Mouse (Mus musculus) midbrain, embryonic 13.5 days (tissue): ENCODE measurements around the gene Alk. TPM values are rescaled to one million over a fixed set of nuclear protein-coding genes. Genes with fewer than 3 reads are reported as not detected.

Experiments used
- ATAC-seq: fragments of 200-750 bp; cut with Nextera tagmentation; 2 replicates; pipeline ENCODE4 v1.8.0; 2017; ENCODE audit warnings: mild to moderate bottlenecking, moderate TSS enrichment, moderate library complexity
- H3K27ac ChIP-seq: fragments of 300-500 bp; sonication (generic); 2 replicates; pipeline ENCODE4 v1.5.1; 2015; ENCODE audit warnings: inconsistent platforms, mild to moderate bottlenecking, moderate library complexity
- H3K27me3 ChIP-seq: fragments of 300-500 bp; sonication (generic); 2 replicates; pipeline ENCODE4 v1.6.1; 2015; ENCODE audit warnings: mild to moderate bottlenecking, inconsistent platforms
- H3K36me3 ChIP-seq: fragments of 300-500 bp; sonication (generic); 2 replicates; pipeline ENCODE4 v1.6.1; 2015; ENCODE audit warnings: mild to moderate bottlenecking, inconsistent platforms
- H3K4me1 ChIP-seq: fragments of 300-500 bp; sonication (generic); replicated peaks from 2 replicates; pipeline ENCODE4 v1.6.1; 2015; ENCODE audit warnings: inconsistent platforms
- H3K4me2 ChIP-seq: fragments of 300-500 bp; sonication (generic); replicated peaks from 2 replicates; pipeline ENCODE4 v1.6.1; 2015; ENCODE audit warnings: moderate library complexity, mild to moderate bottlenecking, inconsistent platforms
- H3K4me3 ChIP-seq: fragments of 300-500 bp; sonication (generic); replicated peaks from 2 replicates; pipeline ENCODE4 v1.5.1; 2015; ENCODE audit warnings: mild to moderate bottlenecking, inconsistent platforms
- H3K9ac ChIP-seq: fragments of 300-500 bp; sonication (generic); replicated peaks from 2 replicates; pipeline ENCODE4 v1.6.1; 2015; ENCODE audit warnings: mild to moderate bottlenecking, inconsistent platforms
- H3K9me3 ChIP-seq: fragments of 300-500 bp; sonication (generic); 2 replicates; pipeline ENCODE4 v1.6.1; 2016; ENCODE audit warnings: mild to moderate bottlenecking, inconsistent platforms
- WGBS: fragments of 180-500 bp; shearing (Covaris S2); methylation state at CpG from one replicate; pipeline ENCODE4 v1.1.7; 2015; 5-methylcytosine and 5-hydroxymethylcytosine counted together
- polyA plus RNA-seq: library from polyadenylated mRNA; unstranded; fragments of >200 nt; fragmentation: Nextera tagmentation; extraction: Ambion mirVana; gene quantifications from 2 replicates; pipeline ENCODE4 v1.2.1, GENCODE M21; 2015

The Alk gene
- polyA plus RNA-seq, result 2.7 and 2.9 TPM in 2 replicates

- under 1% methylated on average over 31 of the region's 32 CpGs for WGBS
- peak within 1 kb of the TSS; percentile 62 for H3K9ac ChIP-seq
Measured at GRCm38 (mm10) chr17:72604610-72604980, at the start of gene Alk. Alk (minus strand) TSS chr17:72604627.

GRCm38 (mm10) chr17:72652801-72653200, 48.4 kb upstream of the Alk start:
- 79% methylated on average over 1 of the region's 1 CpGs for WGBS
- no peak for ATAC-seq

More at GRCm38 (mm10) chr17:72604610-72604980, at the start of gene Alk:
- H3K27me3 ChIP-seq, result peaks cover 41% of the 10 kb centered on the region
- peak within 1 kb of the TSS; percentile 59 for H3K4me3 ChIP-seq
- H3K9me3 ChIP-seq, result no peaks in the 10 kb centered on the region
- ATAC-seq, result peak; percentile 95
- peaks cover 25% of the 10 kb centered on the region for H3K4me1 ChIP-seq
- H3K4me2 ChIP-seq, result peak within 1 kb of the TSS; percentile 96
- no peak within 1 kb of the TSS for H3K27ac ChIP-seq
- no peaks in the 10 kb centered on the region for H3K36me3 ChIP-seq

GRCm38 (mm10) chr17:72648607-72649217, 44.3 kb upstream of the Alk start:
- no peak overlapping the region for H3K27ac ChIP-seq
- H3K4me1 ChIP-seq, result no peaks in the 10 kb centered on the region
- WGBS, result 87% methylated on average over 6 of the region's 6 CpGs
- no peak overlapping the region for H3K4me2 ChIP-seq
- H3K9ac ChIP-seq, result no peak overlapping the region
- no peak overlapping the region for H3K4me3 ChIP-seq
- no peak for ATAC-seq
- no peaks in the 10 kb centered on the region for H3K9me3 ChIP-seq
- no peaks in the 10 kb centered on the region for H3K27me3 ChIP-seq
- no peaks in the 10 kb centered on the region for H3K36me3 ChIP-seq

More at GRCm38 (mm10) chr17:72652801-72653200, 48.4 kb upstream of the Alk start:
- no peak overlapping the region for H3K9ac ChIP-seq
- no peaks in the 10 kb centered on the region for H3K9me3 ChIP-seq
- H3K27ac ChIP-seq, result no peak overlapping the region
- H3K4me2 ChIP-seq, result no peak overlapping the region
- no peaks in the 10 kb centered on the region for H3K27me3 ChIP-seq
- H3K4me3 ChIP-seq, result no peak overlapping the region
- H3K4me1 ChIP-seq, result peaks cover 5% of the 10 kb centered on the region
- H3K36me3 ChIP-seq, result no peaks in the 10 kb centered on the region

- no peak overlapping the region for H3K27ac ChIP-seq
- no peak overlapping the region for H3K9ac ChIP-seq
- no peaks in the 10 kb centered on the region for H3K4me1 ChIP-seq
- H3K36me3 ChIP-seq, result no peaks in the 10 kb centered on the region
- WGBS, result 91% methylated on average over 5 of the region's 5 CpGs
- no peak for ATAC-seq
- no peak overlapping the region for H3K4me3 ChIP-seq
- no peaks in the 10 kb centered on the region for H3K27me3 ChIP-seq
- H3K4me2 ChIP-seq, result no peak overlapping the region
- no peaks in the 10 kb centered on the region for H3K9me3 ChIP-seq
Measured at GRCm38 (mm10) chr17:72646167-72646566, 41.7 kb upstream of the Alk start.

GRCm38 (mm10) chr17:72640095-72640494, 35.7 kb upstream of the Alk start:
- no peak overlapping the region for H3K27ac ChIP-seq
- no peaks in the 10 kb centered on the region; the same call in 1 of the 2 replicates for H3K4me1 ChIP-seq
- H3K9ac ChIP-seq, result no peak overlapping the region
- no peaks in the 10 kb centered on the region for H3K27me3 ChIP-seq
- ATAC-seq, result no peak
- H3K9me3 ChIP-seq, result no peaks in the 10 kb centered on the region
- 59% methylated on average over 4 of the region's 4 CpGs for WGBS
- no peak overlapping the region for H3K4me2 ChIP-seq
- H3K36me3 ChIP-seq, result no peaks in the 10 kb centered on the region
- H3K4me3 ChIP-seq, result no peak overlapping the region

GRCm38 (mm10) chr17:72639400-72639799, 35.0 kb upstream of the Alk start:
- no peaks in the 10 kb centered on the region for H3K9me3 ChIP-seq
- no peaks in the 10 kb centered on the region for H3K36me3 ChIP-seq
- WGBS, result 78% methylated on average over 7 of the region's 7 CpGs
- H3K27ac ChIP-seq, result no peak overlapping the region
- no peak overlapping the region for H3K4me2 ChIP-seq
- ATAC-seq, result no peak
- no peaks in the 10 kb centered on the region for H3K27me3 ChIP-seq
- no peak overlapping the region for H3K4me3 ChIP-seq
- H3K4me1 ChIP-seq, result no peaks in the 10 kb centered on the region; the same call in 1 of the 2 replicates
- H3K9ac ChIP-seq, result no peak overlapping the region

GRCm38 (mm10) chr17:72606251-72606650, 1.8 kb upstream of the Alk start:
- Histone ChIP-seq H3K27me3 (peaks cover 33% of the 10 kb centered on the region), H3K9ac (no peak overlapping the region), H3K4me2 (no peak overlapping the region), H3K4me3 (no peak overlapping the region), H3K9me3 (no peaks in the 10 kb centered on the region), H3K27ac (no peak overlapping the region), H3K4me1 (peaks cover 25% of the 10 kb centered on the region), H3K36me3 (no peaks in the 10 kb centered on the region)
- 6% methylated on average over 4 of the region's 4 CpGs for WGBS
- no peak for ATAC-seq

- ATAC-seq, result peak; percentile 79
- H3K4me3 ChIP-seq, result peak overlapping the region; percentile 59
- no peaks in the 10 kb centered on the region for H3K9me3 ChIP-seq
- peaks cover 25% of the 10 kb centered on the region for H3K4me1 ChIP-seq
- no peak overlapping the region for H3K27ac ChIP-seq
- H3K27me3 ChIP-seq, result peaks cover 41% of the 10 kb centered on the region
- H3K36me3 ChIP-seq, result no peaks in the 10 kb centered on the region
- H3K9ac ChIP-seq, result peak overlapping the region; percentile 62
- 2% methylated on average over 51 of the region's 51 CpGs for WGBS
- H3K4me2 ChIP-seq, result peak overlapping the region; percentile 96
Measured at GRCm38 (mm10) chr17:72603886-72604609, 379 bp downstream of the Alk start.

- Histone ChIP-seq H3K9me3 (no peaks in the 10 kb centered on the region), H3K27me3 (peaks cover 41% of the 10 kb centered on the region), H3K36me3 (no peaks in the 10 kb centered on the region), H3K4me2 (peak overlapping the region; percentile 96), H3K4me3 (peak overlapping the region; percentile 59), H3K4me1 (peaks cover 25% of the 10 kb centered on the region), H3K27ac (no peak overlapping the region), H3K9ac (peak overlapping the region; percentile 62)
- WGBS, result 1% methylated on average over 40 of the region's 40 CpGs
- ATAC-seq, result peak; percentile 55
Measured at GRCm38 (mm10) chr17:72603118-72603885, 1.1 kb downstream of the Alk start.

GRCm38 (mm10) chr17:72600806-72601205, 3.6 kb downstream of the Alk start:
- Histone ChIP-seq H3K9ac (no peak overlapping the region), H3K27ac (no peak overlapping the region), H3K4me3 (no peak overlapping the region), H3K9me3 (no peaks in the 10 kb centered on the region), H3K4me1 (peaks cover 25% of the 10 kb centered on the region), H3K27me3 (peaks cover 41% of the 10 kb centered on the region), H3K4me2 (0 out of 2 replicates have a peak overlapping the region, but pooled peaks have one; percentile 7), H3K36me3 (no peaks in the 10 kb centered on the region)
- no peak for ATAC-seq
- 88% methylated on average over 5 of the region's 5 CpGs for WGBS

GRCm38 (mm10) chr17:72587671-72588070, 16.8 kb downstream of the Alk start:
- Histone ChIP-seq H3K9ac (no peak overlapping the region), H3K9me3 (no peaks in the 10 kb centered on the region), H3K4me2 (no peak overlapping the region), H3K27me3 (no peaks in the 10 kb centered on the region), H3K4me1 (no peaks in the 10 kb centered on the region), H3K4me3 (no peak overlapping the region), H3K36me3 (no peaks in the 10 kb centered on the region), H3K27ac (no peak overlapping the region)
- ATAC-seq, result no peak
- WGBS, result 89% methylated on average over 3 of the region's 3 CpGs

GRCm38 (mm10) chr17:72580142-72580541, 24.3 kb downstream of the Alk start:
- ATAC-seq, result no peak
- Histone ChIP-seq H3K27ac (no peak overlapping the region), H3K9me3 (no peaks in the 10 kb centered on the region), H3K27me3 (no peaks in the 10 kb centered on the region), H3K9ac (no peak overlapping the region), H3K4me2 (no peak overlapping the region), H3K4me3 (no peak overlapping the region), H3K4me1 (no peaks in the 10 kb centered on the region), H3K36me3 (no peaks in the 10 kb centered on the region)
- WGBS, result 54% methylated on average over 4 of the region's 4 CpGs
